Mouse (Mus musculus): ENCODE measurements around the gene Tnpo1.

Gene Tnpo1

DNA sequence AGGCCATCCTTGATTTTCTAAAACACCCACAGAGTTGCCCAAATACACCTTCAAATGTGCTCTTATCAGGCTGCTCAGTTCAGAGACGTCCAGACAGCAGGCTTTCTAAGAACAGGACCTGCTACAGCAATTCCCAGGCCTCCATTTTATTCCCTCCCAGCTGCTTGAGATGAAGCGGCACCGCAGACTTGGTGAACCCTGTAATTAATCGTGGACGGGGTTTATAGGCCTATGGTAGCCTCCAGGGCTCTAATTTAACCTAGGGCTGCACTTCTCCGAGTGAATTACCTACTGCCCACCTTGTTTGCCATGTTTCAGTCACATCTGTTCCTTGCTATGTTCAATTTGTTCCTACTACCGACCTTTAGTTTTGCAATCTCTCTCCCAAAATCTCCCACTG lies 13.0 kb downstream of the Tnpo1 start:
- TF ChIP-seq GATA4 (IDR thresholded peaks at IDR 0.05; ENCODE audit: insufficient replicate concordance, low read length): no peak

DNA sequence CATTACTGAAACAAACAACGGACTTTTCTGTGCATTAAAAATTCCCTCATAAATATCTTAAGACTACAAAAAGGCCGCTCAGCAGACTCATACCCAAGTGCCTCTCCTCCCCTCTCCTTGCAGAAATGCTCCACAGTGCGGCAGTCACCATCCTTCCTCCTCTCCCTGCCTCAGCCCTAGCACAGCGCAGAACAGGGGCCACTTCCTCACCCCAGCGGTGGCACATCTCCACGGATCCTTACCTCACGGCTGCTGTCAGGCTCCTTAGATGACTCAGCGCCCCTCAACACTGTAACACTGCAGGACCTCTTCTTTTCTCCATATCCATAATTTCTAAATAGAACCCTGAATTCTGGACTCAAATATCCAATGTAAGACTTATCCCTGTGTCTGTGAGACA lies 13.6 kb downstream of the Tnpo1 start:
- no peak for TF ChIP-seq GATA4 (IDR thresholded peaks at IDR 0.05; ENCODE audit: insufficient replicate concordance, low read length)

DNA sequence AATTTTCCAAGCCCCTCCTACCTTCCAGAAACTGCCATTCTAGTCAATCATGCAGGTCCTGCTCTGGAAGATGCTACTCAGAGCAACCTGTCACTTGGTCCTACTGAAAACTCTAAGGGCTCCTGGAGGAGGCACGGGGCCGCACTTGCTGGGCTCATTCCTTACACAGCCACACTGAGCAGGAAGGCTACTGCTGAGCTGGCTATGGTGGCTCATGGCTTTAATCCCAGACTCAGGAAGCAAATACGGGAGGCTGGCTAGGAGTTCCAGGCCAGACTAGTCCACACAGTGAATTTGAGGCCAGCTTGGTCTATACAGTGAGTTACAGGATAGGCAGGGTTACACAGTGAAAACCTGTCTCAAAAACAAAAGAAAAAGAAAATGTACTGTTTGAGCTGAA lies 15.4 kb downstream of the Tnpo1 start:
- no peak for TF ChIP-seq GATA4 (IDR thresholded peaks at IDR 0.05; ENCODE audit: insufficient replicate concordance, low read length)

DNA sequence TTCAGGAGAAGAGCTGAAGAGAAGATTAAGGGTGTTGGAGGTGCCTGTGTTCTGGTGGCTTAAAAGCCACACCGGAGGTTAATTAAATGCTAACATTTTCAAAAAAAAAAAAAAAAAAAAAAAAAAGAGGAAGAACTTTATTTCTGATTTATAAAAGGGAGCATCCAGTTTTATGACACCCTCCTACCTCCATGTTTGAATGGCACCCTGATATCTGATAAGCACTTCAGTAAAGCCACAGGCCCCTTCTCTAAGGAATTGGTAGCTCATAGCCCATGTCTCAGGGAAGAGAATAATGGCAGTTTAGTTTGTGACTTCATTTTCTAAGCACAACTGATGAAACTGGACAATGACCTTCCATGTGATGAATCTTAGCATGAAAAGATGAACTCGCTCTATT lies 21.6 kb downstream of the Tnpo1 start:
- no peak for TF ChIP-seq GATA4 (IDR thresholded peaks at IDR 0.05; ENCODE audit: insufficient replicate concordance, low read length)

DNA sequence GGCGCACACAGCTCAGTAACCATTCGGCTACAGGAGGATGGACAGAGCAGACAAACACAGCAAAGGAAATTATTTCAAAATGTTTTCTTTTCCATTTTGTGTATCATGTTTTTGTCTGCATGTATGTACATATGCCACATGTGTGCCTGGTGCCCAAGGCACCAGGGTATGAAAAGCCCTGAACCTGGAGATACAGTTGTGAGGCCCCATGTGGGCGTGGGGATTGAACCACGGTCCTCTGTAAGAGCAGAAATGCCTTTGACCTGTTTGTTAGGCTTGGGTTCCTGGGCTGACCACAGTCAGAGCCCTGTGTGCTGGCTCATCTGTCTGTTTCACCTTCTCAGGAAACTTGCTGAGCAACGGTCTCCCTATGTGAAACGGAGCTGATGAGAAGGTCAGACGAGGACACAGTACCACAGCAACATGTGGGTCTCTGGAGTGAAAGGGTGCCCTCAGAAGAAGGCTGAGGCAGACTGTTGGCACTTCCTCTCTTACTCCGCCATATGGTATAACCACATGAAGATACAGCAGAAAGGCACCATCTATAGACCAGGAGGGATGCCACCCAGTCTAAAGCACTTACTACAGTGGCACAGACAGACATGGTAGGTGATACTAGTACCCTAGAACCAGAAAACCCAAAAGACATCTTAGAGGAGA lies 23.7 kb downstream of the Tnpo1 start:
- no peak for TF ChIP-seq GATA4 (IDR thresholded peaks at IDR 0.05; ENCODE audit: insufficient replicate concordance, low read length)

DNA sequence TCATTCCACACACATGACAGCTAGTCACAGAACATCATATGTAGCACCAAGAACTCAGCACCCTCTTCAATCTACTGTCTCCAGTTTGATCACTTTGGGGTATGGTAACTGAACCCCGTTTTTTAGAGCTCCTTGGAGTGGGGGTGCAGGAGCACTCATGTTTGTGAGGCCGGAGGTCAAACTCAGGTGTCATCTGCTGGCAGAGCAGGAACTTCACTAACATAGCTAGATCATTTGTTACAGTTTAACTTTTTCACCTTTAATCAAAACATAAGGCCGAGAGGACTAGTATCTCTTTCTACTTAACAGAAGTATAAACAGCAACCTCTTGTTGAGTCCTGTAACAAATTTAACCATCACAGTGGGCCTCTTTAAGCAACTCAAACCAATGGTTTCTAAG lies 26.6 kb downstream of the Tnpo1 start:
- no peak for TF ChIP-seq GATA4 (IDR thresholded peaks at IDR 0.05; ENCODE audit: insufficient replicate concordance, low read length)

DNA sequence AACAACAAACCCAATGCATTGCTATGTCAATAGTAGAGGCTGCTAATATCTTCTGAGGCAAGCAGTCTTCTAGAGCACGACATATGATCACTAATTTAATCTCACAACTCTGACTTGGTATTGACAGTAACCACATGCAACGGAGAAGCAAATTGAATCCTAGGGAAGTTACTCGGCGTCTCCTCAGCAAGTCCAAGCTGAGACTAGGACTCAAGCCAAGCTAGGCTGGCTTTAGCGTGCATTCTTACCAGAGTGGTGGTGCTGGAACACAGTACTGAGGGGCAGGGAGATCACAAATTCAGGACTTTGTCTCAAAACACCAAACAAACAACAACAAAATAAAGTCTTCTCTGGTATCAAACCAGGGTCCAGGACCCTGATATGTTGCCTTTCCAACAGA lies 28.6 kb downstream of the Tnpo1 start:
- TF ChIP-seq GATA4 (IDR thresholded peaks at IDR 0.05; ENCODE audit: insufficient replicate concordance, low read length): no peak

DNA sequence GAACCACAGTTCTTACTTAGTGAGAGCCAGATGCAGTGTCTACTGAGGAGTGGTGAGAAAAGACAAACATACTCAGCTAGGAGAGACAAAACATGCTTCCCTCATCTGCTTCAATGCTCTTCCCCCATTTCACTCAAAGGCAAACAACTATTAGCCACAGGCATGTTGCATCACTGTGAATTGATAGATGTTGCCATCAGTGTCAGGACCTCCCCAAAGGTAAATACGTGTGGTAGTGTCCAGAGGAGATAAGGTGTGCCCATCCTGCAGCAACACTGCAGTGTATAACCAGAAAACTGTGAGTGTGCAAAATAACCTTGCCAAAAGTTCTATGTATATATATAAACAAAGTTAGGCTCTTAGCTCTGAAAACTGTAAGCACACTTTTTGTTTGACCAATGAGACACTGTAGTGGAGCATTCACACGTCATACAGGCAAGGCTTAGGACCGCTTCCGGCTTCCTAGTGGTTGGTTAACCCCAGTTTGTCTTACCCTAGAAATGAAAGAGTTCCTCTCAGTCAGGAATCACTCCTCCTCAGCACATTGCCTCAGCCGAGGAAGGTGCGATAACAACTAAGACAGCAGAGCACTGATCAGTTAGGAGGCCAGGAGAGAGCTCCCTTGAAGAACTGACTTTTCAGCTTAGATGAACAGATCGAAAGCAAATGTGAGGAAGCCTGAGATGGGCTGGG lies 29.6 kb downstream of the Tnpo1 start:
- TF ChIP-seq GATA4 (IDR thresholded peaks at IDR 0.05; ENCODE audit: insufficient replicate concordance, low read length): peak; percentile 77; the same call in 1 of the 2 replicates

DNA sequence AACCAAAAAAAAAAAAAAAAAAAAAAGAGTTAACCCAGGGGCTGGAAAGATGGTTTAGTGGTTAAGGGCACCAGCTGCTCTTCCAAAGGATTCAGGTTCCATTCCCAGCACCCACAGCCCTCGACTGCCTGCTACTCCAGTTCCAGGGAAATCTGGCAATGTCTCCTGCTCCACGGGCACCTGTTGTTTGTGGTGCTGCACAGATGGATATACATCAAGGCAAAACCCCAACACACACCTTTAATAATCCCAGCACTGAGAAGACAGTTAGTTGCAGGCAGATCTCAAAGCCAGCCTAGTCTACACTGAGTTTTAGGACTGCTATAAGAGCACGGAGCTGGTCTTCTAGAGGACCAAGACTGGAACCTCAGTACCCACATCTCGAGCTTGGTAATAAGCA lies 30.2 kb downstream of the Tnpo1 start:
- no peak for TF ChIP-seq GATA4 (IDR thresholded peaks at IDR 0.05; ENCODE audit: insufficient replicate concordance, low read length)

DNA sequence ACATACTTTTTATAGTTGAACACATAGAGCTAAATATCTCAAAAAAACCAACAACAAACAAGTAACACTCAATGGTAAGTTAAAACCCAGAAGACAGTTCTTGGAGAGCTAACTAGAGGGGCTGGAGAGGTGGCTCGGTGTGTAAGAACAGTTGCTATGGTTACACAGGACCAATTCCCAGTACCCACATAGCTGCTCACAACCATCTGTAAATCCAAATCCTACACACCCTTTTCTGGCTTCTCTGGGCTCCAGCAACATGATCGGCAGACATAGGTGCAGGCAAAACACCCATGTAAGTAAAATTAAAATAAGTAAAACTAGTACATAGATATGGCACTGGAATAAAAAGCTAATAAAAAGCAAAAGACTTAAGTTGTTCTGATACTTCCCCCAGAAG lies 31.3 kb downstream of the Tnpo1 start:
- no peak for TF ChIP-seq GATA4 (IDR thresholded peaks at IDR 0.05; ENCODE audit: insufficient replicate concordance, low read length)

DNA sequence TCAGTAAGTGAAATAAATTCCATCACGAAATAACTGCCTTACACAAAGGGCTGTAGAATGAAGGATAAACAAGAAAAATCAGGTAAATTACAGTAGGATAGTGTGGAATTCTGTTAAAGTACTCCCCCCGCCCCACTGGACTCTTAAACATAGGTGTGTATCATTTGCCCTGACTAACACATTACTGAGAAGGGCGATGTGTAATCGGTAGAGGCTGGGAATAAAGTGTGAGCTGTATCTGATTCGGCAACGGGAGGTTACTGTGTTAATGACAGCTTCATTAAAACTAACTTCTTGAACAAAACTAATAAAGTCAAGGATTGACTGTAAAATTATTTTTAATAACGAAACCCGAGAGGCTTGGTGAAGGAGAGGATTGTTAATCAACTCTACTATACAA lies 34.7 kb downstream of the Tnpo1 start:
- no peak for TF ChIP-seq GATA4 (IDR thresholded peaks at IDR 0.05; ENCODE audit: insufficient replicate concordance, low read length)

DNA sequence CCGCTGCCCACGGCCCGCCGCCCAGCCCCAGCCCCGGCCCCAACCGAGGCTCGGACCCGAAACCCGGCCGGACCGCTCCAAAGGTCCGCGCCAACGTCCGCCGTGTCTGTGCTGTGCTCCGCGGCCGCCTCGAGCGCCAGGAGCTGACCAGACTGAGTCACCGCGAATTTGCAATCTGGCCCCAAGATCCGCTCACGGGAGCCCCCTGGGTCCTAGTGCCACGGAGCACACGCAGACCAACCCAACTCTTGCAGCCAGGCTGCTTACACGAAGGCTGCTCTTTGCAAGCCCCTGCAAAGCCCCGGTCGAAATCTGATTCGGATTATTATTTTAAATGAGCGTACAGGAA lies 35.3 kb downstream of the Tnpo1 start:
- peak; percentile 68; the same call in 1 of the 2 replicates for TF ChIP-seq GATA4 (IDR thresholded peaks at IDR 0.05; ENCODE audit: insufficient replicate concordance, low read length)

DNA sequence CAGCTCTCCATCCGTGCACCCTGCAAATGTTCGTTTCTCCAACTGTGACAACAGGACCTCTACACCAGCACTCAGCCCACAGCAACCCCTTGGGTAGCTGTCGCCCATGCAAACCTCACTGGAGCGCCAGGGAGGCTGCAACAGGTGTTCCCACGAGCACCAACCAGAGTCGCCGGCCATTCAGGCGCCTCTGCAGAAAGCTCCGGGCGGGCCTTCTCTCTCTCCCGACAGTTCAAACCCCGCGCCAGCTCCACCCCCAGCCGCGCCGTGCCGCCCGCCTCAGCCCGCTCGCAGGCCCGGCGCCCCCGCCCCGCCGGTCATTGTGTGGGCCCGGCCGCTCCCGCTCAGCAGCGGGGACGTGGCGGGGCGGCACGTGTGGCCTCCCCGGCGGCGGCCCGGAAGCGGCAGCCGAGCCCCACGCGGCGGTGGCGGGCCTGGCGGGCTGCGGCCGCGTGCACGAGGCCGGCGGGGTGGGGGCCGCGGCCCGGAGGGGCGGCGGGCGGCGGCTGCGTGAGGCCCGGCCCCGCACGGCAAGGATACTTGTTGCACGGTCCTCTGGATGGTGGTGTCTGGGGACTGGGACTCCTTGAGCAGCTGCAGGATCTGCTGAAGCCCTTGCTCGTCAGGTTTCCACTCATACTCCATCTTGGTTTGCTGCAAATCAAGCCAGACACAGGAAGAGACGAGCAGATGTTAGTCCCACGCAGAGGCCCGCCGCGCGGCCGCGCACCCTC lies 35.9 kb downstream of the Tnpo1 start:
- no peak for TF ChIP-seq GATA4 (IDR thresholded peaks at IDR 0.05; ENCODE audit: insufficient replicate concordance, low read length)

DNA sequence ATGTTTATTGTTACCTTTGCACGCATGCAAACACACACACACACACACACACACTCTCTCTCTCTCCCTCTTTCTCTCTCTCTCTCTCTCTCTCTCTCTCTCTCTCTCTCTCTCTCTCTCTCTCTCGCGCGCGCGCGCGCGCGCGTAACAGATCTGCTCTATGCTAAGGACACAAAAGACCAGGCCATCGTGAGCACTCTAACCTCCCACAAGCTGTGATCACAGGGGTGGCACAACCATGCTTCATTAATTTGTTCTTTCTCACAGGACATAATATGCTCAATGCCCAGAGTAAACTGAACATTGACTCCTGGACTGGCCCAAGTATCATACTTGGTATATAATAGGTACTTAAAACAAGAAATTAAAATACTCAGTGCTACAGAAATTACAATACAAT lies 37.0 kb downstream of the Tnpo1 start:
- no peak for TF ChIP-seq GATA4 (IDR thresholded peaks at IDR 0.05; ENCODE audit: insufficient replicate concordance, low read length)

DNA sequence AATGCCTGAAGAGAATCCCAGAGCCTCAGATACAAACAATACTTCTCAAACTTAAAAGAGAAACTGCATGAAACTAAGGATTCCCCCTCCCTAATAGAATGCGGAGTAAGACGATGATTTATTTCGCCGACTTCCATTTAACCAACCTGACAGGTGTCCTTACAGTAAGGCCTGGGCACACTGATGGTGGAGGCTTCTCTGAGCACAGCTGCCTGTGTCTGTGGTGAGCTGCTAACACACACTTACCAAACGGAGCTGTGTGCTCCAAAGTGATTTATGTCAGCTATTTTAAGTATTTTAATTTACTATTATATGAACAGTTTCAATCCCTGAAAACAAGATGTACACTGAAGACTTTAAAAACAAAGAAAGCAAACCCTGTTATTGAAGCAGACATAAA lies 42.4 kb downstream of the Tnpo1 start:
- TF ChIP-seq GATA4 (IDR thresholded peaks at IDR 0.05; ENCODE audit: insufficient replicate concordance, low read length): no peak

DNA sequence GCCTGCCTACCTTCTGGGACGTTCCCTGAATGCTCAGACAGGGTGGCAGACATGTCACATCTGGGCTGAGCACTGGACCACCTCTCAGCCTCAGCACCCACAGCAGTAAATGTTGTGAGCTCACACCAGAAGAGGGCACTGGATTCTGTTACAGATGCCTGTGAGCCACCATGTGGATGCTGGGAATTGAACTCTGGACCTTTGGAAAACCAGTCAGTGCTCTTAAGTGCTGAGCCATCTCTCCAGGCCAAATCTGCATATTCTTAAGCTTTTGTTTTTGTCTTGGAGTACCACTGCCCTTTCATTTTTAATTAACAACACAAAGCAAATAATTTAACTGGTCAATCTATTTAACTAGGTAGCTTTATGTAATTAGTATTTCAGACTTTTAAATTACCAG lies 44.2 kb downstream of the Tnpo1 start:
- TF ChIP-seq GATA4 (IDR thresholded peaks at IDR 0.05; ENCODE audit: insufficient replicate concordance, low read length): no peak

All from liver, adult (tissue).